Mouse (Mus musculus): ENCODE data around the gene Mcf2l. TPM values are rescaled to one million over a fixed set of nuclear protein-coding genes. Genes with fewer than 3 reads are reported as not detected.
A peak's percentile ranks its signal among the peaks of the same experiment; 100 is the strongest.

Mcf2l gene
- polyA plus RNA-seq, 1 experiment from 2014 or later, result 46.4 TPM

DNA sequence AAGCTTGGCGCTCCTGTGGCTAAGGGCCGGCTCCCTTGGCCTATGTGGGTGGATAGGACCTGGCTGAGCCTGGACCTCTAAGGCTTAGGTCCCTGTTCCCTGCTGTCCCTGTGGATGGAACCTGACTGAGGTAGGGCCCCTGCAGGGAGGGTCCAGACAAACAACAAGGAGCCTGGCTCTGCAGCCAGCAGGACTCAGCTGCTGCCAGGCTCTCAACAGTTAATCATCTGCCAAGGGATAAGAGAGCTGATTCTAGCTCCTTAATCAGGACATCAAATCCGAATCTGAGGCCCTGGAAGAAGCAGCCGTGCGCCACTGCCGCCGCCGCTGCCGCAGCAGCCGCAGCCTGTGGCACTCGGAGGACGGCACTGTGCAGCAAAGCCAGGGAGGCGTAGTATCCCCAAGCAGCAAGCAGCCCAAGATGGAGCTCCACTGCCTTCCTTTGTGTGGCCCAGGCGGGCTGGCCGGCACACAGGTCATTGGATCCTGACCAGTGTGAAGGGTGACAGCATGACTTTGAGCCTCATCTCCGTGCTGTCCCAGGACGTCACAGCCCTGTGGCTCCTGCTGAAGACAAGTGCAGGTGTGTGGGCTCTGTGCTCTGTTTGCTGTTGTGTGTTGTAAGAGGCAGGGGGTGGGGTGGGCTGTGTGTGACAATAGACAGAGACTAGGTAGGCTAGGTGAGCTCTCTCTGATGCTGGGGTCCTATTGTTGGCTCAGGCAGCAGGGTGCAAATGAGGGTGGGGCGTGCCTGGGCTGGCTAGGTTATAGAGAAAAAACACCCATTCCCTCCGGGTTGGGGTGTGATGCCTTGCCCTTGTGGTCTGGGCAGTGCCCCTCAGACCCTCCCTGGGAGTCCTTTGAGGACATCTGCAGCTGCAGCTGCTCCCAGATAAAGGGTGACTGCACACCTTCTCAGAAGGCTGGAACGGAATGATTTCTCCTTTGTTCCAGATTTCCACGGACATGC is 74.3 kb downstream of the Mcf2l start:
- peak; percentile 58 for DNase-seq (ENCODE audit: low spot score)
- WGBS, result 8% methylated on average over 21 of the region's 21 CpGs
- H3K9me3 ChIP-seq, result no peaks in the 10 kb centered on the region
- H3K4me1 ChIP-seq (replicated peaks), result peaks cover 74% of the 10 kb centered on the region
- H3K27ac ChIP-seq, result peak overlapping the region; percentile 85
- H3K36me3 ChIP-seq, result no peaks in the 10 kb centered on the region
- no peaks in the 10 kb centered on the region for H3K27me3 ChIP-seq (ENCODE audit: insufficient read depth, poor library complexity, severe bottlenecking)
- H3K4me3 ChIP-seq, result peak overlapping the region; percentile 51

DNA sequence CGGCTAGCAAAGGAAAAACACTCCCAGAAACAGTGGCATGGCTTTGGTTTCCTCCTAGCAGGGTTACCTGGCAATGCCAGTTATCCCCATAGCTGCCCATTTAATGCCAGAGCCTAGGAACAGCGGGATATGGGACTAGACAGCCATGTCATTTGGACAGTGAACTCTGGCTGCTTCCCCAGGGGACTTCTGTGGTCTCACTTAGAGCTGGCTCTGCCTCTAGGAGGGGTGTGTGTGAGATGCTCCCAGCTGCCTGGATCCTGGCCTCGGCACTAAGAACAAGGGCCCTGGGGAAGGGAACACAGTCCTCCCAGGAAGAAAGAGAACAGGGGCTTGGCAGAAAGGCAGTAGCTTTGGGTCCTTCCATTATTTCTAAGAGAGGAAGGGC is 75.0 kb downstream of the Mcf2l start:
- peak; percentile 42 for DNase-seq (ENCODE audit: low spot score)
- Histone ChIP-seq H3K36me3 (no peaks in the 10 kb centered on the region), H3K27me3 (ENCODE audit: insufficient read depth, poor library complexity, severe bottlenecking) (no peaks in the 10 kb centered on the region), H3K4me1 (replicated peaks) (peaks cover 77% of the 10 kb centered on the region), H3K9me3 (no peaks in the 10 kb centered on the region), H3K4me3 (peak overlapping the region; percentile 51), H3K27ac (peak overlapping the region; percentile 85)
- 20% methylated on average over 3 of the region's 3 CpGs for WGBS

- 76% methylated on average over 7 of the region's 7 CpGs for WGBS
- DNase-seq (ENCODE audit: low spot score), result no peak
- H3K4me3 ChIP-seq, result no peak overlapping the region
- no peaks in the 10 kb centered on the region for H3K27me3 ChIP-seq (ENCODE audit: insufficient read depth, poor library complexity, severe bottlenecking)
- H3K36me3 ChIP-seq, result peaks cover 10% of the 10 kb centered on the region
- 0 out of 2 replicates have a peak overlapping the region, but pooled peaks have one; percentile 13 for H3K27ac ChIP-seq
- no peaks in the 10 kb centered on the region for H3K9me3 ChIP-seq
- peaks cover 93% of the 10 kb centered on the region for H3K4me1 ChIP-seq (replicated peaks)
These were observed 77.5 kb downstream of the Mcf2l start for GRCm38 (mm10) chr8:12951051-12951630.

DNA sequence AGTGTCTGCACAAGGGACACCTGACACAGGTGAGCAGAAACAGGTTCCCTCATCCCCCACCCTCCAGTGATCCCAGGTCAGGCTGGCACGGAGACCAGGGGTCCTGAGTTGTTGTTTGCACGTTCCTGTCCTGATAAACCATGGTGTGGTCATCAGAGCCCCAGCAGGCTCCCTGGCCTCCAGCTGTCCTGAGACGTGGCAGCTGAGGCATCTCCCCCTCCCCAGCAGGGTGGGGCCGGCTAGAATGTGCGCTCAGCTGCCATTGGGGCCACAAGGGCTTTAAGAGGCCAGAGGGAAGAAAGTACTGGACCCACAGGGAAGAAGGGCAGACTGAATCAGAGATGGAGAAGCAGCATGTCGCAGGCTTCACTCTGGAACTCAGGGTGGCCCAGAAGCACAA is 79.1 kb downstream of the Mcf2l start:
- no peak overlapping the region for H3K4me3 ChIP-seq
- DNase-seq (ENCODE audit: low spot score), result no peak
- H3K4me1 ChIP-seq (replicated peaks), result peaks cover 95% of the 10 kb centered on the region
- H3K9me3 ChIP-seq, result no peaks in the 10 kb centered on the region
- WGBS, result 49% methylated on average over 6 of the region's 6 CpGs
- H3K36me3 ChIP-seq, result peaks cover 14% of the 10 kb centered on the region
- H3K27me3 ChIP-seq (ENCODE audit: insufficient read depth, poor library complexity, severe bottlenecking), result no peaks in the 10 kb centered on the region
- H3K27ac ChIP-seq, result peak overlapping the region; percentile 13; the same call in 1 of the 2 replicates

DNA sequence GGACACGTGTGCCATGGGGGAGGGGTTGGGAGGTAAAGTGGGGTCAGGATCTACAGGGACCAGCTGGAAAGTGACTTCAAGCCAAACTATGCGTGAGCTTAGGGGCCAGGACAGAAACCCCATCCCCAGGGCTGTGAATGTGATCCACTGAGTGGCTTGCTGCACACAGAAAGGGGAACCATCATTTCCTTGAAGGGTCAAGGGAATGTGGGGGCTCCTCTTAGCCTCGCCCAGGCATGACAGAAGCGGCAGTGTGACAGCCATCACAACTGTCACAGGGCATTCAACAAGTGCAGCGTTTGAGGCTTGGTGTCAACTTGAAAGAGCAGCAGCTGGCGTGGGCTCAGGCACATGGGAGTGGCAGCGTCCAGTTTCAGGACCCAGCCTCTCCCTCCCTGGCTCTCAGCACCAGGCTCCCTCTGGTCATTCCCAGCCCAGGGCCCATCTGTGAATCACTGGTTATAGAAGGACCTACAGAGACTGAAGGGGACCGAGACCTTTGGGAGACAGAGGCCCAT is 81.8 kb downstream of the Mcf2l start:
- H3K4me1 ChIP-seq (replicated peaks), result peaks cover 95% of the 10 kb centered on the region
- 73% methylated on average over 8 of the region's 8 CpGs for WGBS
- peak overlapping the region; percentile 23; the same call in 1 of the 2 replicates for H3K27ac ChIP-seq
- H3K27me3 ChIP-seq (ENCODE audit: insufficient read depth, poor library complexity, severe bottlenecking), result no peaks in the 10 kb centered on the region
- DNase-seq (ENCODE audit: low spot score), result no peak
- H3K36me3 ChIP-seq, result peaks cover 14% of the 10 kb centered on the region
- H3K9me3 ChIP-seq, result no peaks in the 10 kb centered on the region
- H3K4me3 ChIP-seq, result no peak overlapping the region

- 94% methylated on average over 4 of the region's 4 CpGs for WGBS
- H3K36me3 ChIP-seq, result peaks cover 14% of the 10 kb centered on the region
- no peak overlapping the region for H3K27ac ChIP-seq
- H3K9me3 ChIP-seq, result no peaks in the 10 kb centered on the region
- H3K27me3 ChIP-seq (ENCODE audit: insufficient read depth, poor library complexity, severe bottlenecking), result no peaks in the 10 kb centered on the region
- H3K4me3 ChIP-seq, result no peak overlapping the region
- no peak for DNase-seq (ENCODE audit: low spot score)
- peaks cover 95% of the 10 kb centered on the region for H3K4me1 ChIP-seq (replicated peaks)
These were observed 82.3 kb downstream of the Mcf2l start for GRCm38 (mm10) chr8:12955880-12956279.

DNA sequence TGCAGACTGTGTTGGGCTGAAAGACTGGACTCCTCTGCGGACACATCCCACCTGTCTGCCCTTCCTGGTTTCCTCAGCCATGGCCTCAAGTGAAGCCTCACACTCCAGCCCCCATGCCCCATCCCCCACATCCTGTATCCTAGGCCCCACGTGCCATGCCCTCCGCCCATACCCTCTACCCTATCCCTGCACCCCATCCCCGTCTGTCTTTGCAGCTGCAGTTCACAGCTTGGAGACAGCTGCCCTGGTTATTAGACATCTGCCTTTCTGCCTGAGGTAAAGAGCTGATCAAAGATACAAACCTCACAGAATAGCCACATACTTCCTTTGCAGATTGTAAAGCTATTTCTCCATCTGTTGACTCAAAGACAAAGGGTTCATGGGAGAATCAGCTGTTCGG is 83.3 kb downstream of the Mcf2l start:
- Histone ChIP-seq H3K4me3 (no peak overlapping the region), H3K36me3 (peaks cover 14% of the 10 kb centered on the region), H3K4me1 (replicated peaks) (peaks cover 95% of the 10 kb centered on the region), H3K27me3 (ENCODE audit: insufficient read depth, poor library complexity, severe bottlenecking) (no peaks in the 10 kb centered on the region), H3K27ac (peak overlapping the region; percentile 56; the same call in 1 of the 2 replicates), H3K9me3 (no peaks in the 10 kb centered on the region)
- no peak for DNase-seq (ENCODE audit: low spot score)
- 73% methylated on average over 5 of the region's 5 CpGs for WGBS

DNA sequence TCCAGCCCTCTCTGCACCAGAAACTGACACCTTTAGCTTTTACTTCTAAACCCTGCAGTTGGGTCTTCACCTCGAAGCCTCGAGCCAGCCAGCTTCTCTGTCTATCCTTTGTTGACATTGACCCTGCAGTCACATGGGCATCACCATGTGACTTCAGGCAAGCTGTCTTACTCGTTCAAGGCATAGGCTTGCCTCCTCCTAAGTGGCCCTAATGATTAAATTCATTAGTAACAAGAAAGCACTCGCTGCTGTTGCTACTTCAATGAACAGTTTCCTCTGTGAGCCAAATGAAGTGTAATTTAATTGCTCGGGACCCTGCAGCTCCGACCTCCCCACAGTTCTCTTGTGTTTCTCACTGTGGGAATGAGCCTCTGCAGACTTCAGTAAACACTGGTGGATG is 83.8 kb downstream of the Mcf2l start:
- no peak for DNase-seq (ENCODE audit: low spot score)
- 52% methylated on average over 6 of the region's 6 CpGs for WGBS
- H3K4me3 ChIP-seq, result no peak overlapping the region
- peak overlapping the region; percentile 56; the same call in 1 of the 2 replicates for H3K27ac ChIP-seq
- no peaks in the 10 kb centered on the region for H3K9me3 ChIP-seq
- H3K4me1 ChIP-seq (replicated peaks), result peaks cover 95% of the 10 kb centered on the region
- no peaks in the 10 kb centered on the region for H3K27me3 ChIP-seq (ENCODE audit: insufficient read depth, poor library complexity, severe bottlenecking)
- peaks cover 14% of the 10 kb centered on the region for H3K36me3 ChIP-seq

DNA sequence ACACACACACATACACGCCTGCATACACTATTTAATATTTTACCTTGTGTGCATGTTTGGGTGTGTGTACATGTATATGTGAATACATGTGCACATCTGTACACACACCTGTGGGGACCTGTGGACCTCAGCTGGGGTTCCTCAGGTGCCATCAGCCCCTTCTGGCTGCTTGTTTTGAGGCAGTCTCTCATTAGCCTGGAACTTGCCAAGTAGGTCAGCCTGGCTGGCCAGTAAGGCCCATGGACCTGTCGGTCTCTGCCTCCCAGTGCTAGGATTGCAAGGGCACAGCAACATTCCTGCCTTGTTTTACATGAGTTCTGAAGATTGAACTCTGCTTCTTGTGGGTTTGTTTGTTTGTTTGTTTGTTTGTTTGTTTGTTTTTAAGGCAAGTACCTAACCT is 87.0 kb downstream of the Mcf2l start:
- Histone ChIP-seq H3K27me3 (ENCODE audit: insufficient read depth, poor library complexity, severe bottlenecking) (no peaks in the 10 kb centered on the region), H3K27ac (no peak overlapping the region)

DNA sequence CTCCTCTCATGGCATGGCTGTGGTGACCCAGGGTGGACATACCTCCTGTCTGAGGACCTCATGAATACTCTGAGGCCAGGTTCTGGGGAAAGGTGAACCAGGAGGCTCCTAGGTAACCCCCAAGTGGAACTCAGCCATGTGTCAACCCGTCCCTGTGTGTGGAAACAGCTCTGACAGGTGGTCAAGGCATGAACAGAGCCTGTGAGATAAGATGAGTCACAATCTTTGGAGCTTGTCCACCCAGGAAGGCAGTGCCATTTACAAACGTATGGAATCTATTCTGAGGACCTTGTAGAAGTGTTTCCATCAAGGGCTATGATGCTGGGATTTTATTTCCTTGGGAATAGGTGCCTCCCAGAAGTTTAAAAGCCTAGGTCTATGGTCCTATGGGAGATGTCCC is 87.6 kb downstream of the Mcf2l start:
- no peak overlapping the region for H3K4me3 ChIP-seq
- H3K27ac ChIP-seq, result no peak overlapping the region
- no peak for DNase-seq (ENCODE audit: low spot score)
- H3K36me3 ChIP-seq, result peaks cover 28% of the 10 kb centered on the region
- H3K27me3 ChIP-seq (ENCODE audit: insufficient read depth, poor library complexity, severe bottlenecking), result no peaks in the 10 kb centered on the region
- peaks cover 66% of the 10 kb centered on the region for H3K4me1 ChIP-seq (replicated peaks)
- WGBS, result 67% methylated on average over 2 of the region's 2 CpGs
- no peaks in the 10 kb centered on the region for H3K9me3 ChIP-seq

More for the DNA sequence above, 87.0 kb downstream of the Mcf2l start:
- Histone ChIP-seq H3K4me1 (replicated peaks) (peaks cover 72% of the 10 kb centered on the region), H3K4me3 (no peak overlapping the region), H3K9me3 (no peaks in the 10 kb centered on the region), H3K36me3 (peaks cover 22% of the 10 kb centered on the region)
- DNase-seq (ENCODE audit: low spot score), result no peak
- 76% methylated on average over 2 of the region's 2 CpGs for WGBS

GRCm38 (mm10) chr8:12961821-12962534 is 88.4 kb downstream of the Mcf2l start:
- peaks cover 58% of the 10 kb centered on the region for H3K4me1 ChIP-seq (replicated peaks)
- peak overlapping the region; percentile 35; the same call in 1 of the 2 replicates for H3K27ac ChIP-seq
- 72% methylated on average over 8 of the region's 8 CpGs for WGBS
- H3K36me3 ChIP-seq, result peaks cover 30% of the 10 kb centered on the region
- H3K4me3 ChIP-seq, result no peak overlapping the region
- H3K27me3 ChIP-seq (ENCODE audit: insufficient read depth, poor library complexity, severe bottlenecking), result no peaks in the 10 kb centered on the region
- no peaks in the 10 kb centered on the region for H3K9me3 ChIP-seq
- DNase-seq (ENCODE audit: low spot score), result no peak

DNA sequence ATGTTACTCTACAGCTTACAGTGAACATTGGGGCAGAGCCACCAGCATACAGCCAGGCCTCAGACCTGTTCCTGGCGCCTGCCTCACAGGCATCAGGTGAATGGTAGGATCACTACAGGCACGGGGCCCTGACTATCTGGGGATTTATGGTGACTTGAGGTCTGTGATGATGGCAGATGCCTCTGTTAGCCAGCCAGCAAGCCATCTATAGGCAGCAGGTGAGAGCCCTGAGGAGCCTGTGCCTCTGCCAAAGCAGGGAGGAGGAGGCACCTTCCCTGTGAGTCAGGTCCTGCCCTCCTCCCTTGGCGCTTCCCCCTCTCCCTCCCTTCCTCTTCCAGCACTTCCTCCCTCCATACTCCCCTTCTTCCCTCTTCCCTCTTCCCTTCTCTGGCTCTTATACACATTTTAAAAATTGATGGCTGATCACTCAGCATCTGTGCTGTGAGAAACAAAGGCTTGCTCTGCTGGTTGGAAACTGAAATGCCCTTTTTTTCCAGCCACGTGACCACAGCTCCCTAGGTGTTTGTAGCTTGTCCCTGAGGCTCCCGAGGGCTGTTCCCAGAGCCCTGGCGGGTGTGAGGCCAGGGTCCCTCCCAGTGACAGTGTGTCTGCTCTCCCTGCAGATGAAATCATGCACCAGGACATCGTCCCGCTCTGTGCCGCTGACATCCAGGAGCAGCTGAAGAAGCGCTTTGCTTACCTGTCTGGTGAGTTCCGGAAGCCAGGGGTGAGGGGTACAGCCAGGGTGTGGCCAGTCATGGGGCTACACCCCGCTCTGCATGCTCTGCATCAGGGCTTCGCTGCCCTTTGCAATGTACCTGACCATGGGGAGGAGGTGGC is 89.2 kb downstream of the Mcf2l start:
- H3K27ac ChIP-seq, result peak overlapping the region; percentile 35; the same call in 1 of the 2 replicates

More for the DNA sequence above, 89.2 kb downstream of the Mcf2l start:
- Histone ChIP-seq H3K27me3 (ENCODE audit: insufficient read depth, poor library complexity, severe bottlenecking) (no peaks in the 10 kb centered on the region), H3K4me1 (replicated peaks) (peaks cover 50% of the 10 kb centered on the region), H3K9me3 (no peaks in the 10 kb centered on the region), H3K36me3 (peaks cover 28% of the 10 kb centered on the region), H3K4me3 (no peak overlapping the region)
- DNase-seq (ENCODE audit: low spot score), result no peak
- 66% methylated on average over 13 of the region's 13 CpGs for WGBS

Measured in hindbrain, embryonic 10.5 days (tissue).